Mouse (Mus musculus) midbrain, embryonic 14.5 days (tissue): ENCODE data around the gene Nell2. TPM values are rescaled to one million over a fixed set of nuclear protein-coding genes. Genes with fewer than 3 reads are reported as not detected.

ENCODE experiments used
- ATAC-seq: fragments of 200-750 bp; cut with Nextera tagmentation; 2 replicates; pipeline ENCODE4 v1.8.0; 2017; ENCODE audit warnings: moderate number of reproducible peaks, moderate library complexity; ENCODE audit not compliant: low FRiP score, low TSS enrichment
- DNase-seq: peaks from one replicate; pipeline ENCODE4 v3.0.0-alpha.2; 2015
- H3K27ac ChIP-seq: fragments of 300-500 bp; sonication (generic); replicated peaks from 2 replicates; pipeline ENCODE4 v1.5.1; 2014; ENCODE audit warnings: mild to moderate bottlenecking, low read depth, low read length, moderate library complexity
- H3K27me3 ChIP-seq: fragments of 300-500 bp; sonication (generic); 2 replicates; pipeline ENCODE4 v1.6.1; 2014; ENCODE audit warnings: low read length, control low read depth, mixed read lengths; ENCODE audit not compliant: control insufficient read depth, insufficient read depth
- H3K36me3 ChIP-seq: fragments of 300-500 bp; sonication (generic); 2 replicates; pipeline ENCODE4 v1.6.1; 2014; ENCODE audit warnings: low read length, control low read depth; ENCODE audit not compliant: control insufficient read depth, insufficient read depth
- H3K4me1 ChIP-seq: fragments of 300-500 bp; sonication (generic); 2 replicates; pipeline ENCODE4 v1.6.1; 2014; ENCODE audit warnings: mild to moderate bottlenecking, antibody characterized with exemption, low read length, control low read depth; ENCODE audit not compliant: control insufficient read depth, insufficient read depth
- H3K4me2 ChIP-seq: fragments of 300-500 bp; sonication (generic); 2 replicates; pipeline ENCODE4 v1.6.1; 2014; ENCODE audit warnings: mild to moderate bottlenecking, low read length, moderate library complexity
- H3K4me3 ChIP-seq: fragments of 300-500 bp; sonication (generic); replicated peaks from 2 replicates; pipeline ENCODE4 v1.5.1; 2014; ENCODE audit warnings: low read depth, low read length
- H3K9ac ChIP-seq: fragments of 300-500 bp; sonication (generic); replicated peaks from 2 replicates; pipeline ENCODE4 v1.6.1; 2014; ENCODE audit warnings: mild to moderate bottlenecking, low read length, moderate library complexity
- H3K9me3 ChIP-seq: fragments of 300-500 bp; sonication (generic); 2 replicates; pipeline ENCODE4 v1.6.1; 2016; ENCODE audit warnings: low read length, control low read depth, mixed read lengths; ENCODE audit not compliant: control insufficient read depth
- WGBS: fragments of 180-500 bp; shearing (Covaris S2); extraction: QIAGEN DNeasy Blood & Tissue Kit; methylation state at CpG from one replicate; pipeline ENCODE4 v1.1.7; 2014; 5-methylcytosine and 5-hydroxymethylcytosine counted together
- polyA plus RNA-seq: library from polyadenylated mRNA; unstranded; fragments of >200 nt; fragmentation: Nextera tagmentation; extraction: Ambion mirVana; gene quantifications from 2 replicates; pipeline ENCODE4 v1.2.1, GENCODE M21; 2014

The Nell2 gene
- polyA plus RNA-seq, 1 experiment from 2014 or later = 170 TPM

DNA sequence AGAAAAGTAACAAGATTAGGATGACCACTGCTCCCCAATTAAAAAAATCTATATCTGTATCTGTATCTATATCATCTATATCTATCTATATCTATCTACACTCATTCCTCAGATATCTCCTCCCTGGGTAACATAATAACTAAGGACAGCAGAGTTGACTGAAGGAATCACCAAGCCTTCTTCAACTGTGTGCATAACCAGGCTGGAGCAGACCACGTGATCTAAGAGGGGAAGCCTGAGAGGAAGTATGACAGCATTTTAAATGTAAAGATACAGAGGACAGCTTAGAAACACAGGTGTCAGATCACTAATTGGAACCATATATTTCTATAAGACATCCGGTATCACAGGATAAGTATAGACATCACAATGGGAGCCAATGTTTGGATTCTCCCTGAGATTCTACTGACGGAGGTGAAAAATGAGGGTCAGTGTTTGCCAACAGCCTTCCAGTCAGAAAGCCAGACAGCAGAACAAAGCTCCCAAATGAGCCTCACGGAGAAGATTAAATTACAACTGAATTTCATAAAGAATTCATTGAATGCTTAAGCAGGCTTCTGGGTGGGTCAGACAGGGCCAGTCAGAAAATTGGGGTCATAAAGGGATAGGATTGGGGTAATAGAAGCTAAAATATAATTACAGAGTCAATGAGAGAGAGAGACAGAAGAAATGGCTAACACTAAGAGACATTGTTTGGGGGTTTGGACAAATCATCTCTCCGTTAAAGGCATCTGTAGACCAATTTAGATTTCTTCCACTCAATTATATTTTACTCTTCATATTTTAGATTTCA is 116.2 kb downstream of the Nell2 start:
- Histone ChIP-seq H3K27me3 (no peaks in the 10 kb centered on the region), H3K4me2 (no peak overlapping the region), H3K9ac (no peak overlapping the region), H3K27ac (peak overlapping the region; percentile 49; the same call in 1 of the 2 replicates), H3K9me3 (no peaks in the 10 kb centered on the region), H3K36me3 (0 out of 2 replicates have a peak, but pooled peaks cover 3% of the 10 kb centered on the region), H3K4me3 (no peak overlapping the region), H3K4me1 (0 out of 2 replicates have a peak, but pooled peaks cover 2% of the 10 kb centered on the region)
- 37% methylated on average over 5 of the region's 5 CpGs for WGBS
- DNase-seq = peak; percentile 42
- ATAC-seq = no peak

DNA sequence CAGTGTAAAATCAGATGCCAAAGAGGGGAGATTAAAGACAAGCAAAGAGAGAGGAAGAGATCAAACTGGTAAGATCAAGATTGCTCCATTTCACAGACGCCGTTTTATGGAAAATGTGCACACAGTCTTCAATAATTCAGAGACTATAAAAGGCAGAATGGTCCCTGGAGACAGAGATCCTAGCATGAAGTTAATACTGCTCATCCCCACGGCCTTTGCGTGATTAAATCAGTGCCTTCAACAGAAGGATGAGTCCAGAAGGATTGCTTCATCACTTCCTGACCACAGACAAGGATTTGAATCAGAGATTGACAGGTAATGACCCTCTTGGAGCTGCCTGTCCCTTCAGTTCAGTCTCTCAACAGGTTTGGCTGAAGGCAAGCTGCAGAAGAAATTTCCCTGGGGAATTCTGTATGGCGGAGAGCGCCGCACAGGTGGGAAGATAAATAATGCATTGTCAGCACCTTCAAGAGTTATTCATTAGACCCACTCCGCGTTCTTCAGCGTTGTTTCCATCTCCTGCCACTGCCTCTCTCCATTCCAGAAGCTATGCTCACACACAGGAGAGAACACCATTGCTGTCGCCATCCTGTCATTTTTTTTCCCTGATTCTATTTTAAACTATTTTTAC is 118.0 kb downstream of the Nell2 start:
- no peak overlapping the region for H3K27ac ChIP-seq
- DNase-seq = peak; percentile 51
- no peak for ATAC-seq
- 0 out of 2 replicates have a peak, but pooled peaks cover 2% of the 10 kb centered on the region for H3K4me1 ChIP-seq
- WGBS = 65% methylated on average over 11 of the region's 11 CpGs
- no peak overlapping the region for H3K4me3 ChIP-seq
- no peak overlapping the region for H3K9ac ChIP-seq
- 0 out of 2 replicates have a peak, but pooled peaks cover 3% of the 10 kb centered on the region for H3K36me3 ChIP-seq
- no peaks in the 10 kb centered on the region for H3K27me3 ChIP-seq
- H3K4me2 ChIP-seq = no peak overlapping the region
- H3K9me3 ChIP-seq = peaks cover 6% of the 10 kb centered on the region; the same call in 1 of the 2 replicates

GRCm38 (mm10) chr15:95390347-95390746 is 138.0 kb downstream of the Nell2 start:
- H3K9me3 ChIP-seq = no peaks in the 10 kb centered on the region
- no peak overlapping the region for H3K4me3 ChIP-seq
- H3K9ac ChIP-seq = no peak overlapping the region
- H3K27ac ChIP-seq = no peak overlapping the region
- H3K4me1 ChIP-seq = no peaks in the 10 kb centered on the region
- no peak overlapping the region for H3K4me2 ChIP-seq
- H3K27me3 ChIP-seq = no peaks in the 10 kb centered on the region
- H3K36me3 ChIP-seq = no peaks in the 10 kb centered on the region
- 90% methylated on average over 5 of the region's 5 CpGs for WGBS
- no peak for ATAC-seq
- DNase-seq = no peak

- H3K27ac ChIP-seq = no peak overlapping the region
- 83% methylated on average over 4 of the region's 4 CpGs for WGBS
- peaks cover 6% of the 10 kb centered on the region; the same call in 1 of the 2 replicates for H3K36me3 ChIP-seq
- no peaks in the 10 kb centered on the region for H3K27me3 ChIP-seq
- H3K4me2 ChIP-seq = no peak overlapping the region
- H3K4me3 ChIP-seq = no peak overlapping the region
- no peak for ATAC-seq
- DNase-seq = no peak
- H3K4me1 ChIP-seq = no peaks in the 10 kb centered on the region
- H3K9ac ChIP-seq = no peak overlapping the region
- H3K9me3 ChIP-seq = no peaks in the 10 kb centered on the region
Measured at GRCm38 (mm10) chr15:95388950-95389349, 139.4 kb downstream of the Nell2 start.

- DNase-seq (no peak), ATAC-seq (no peak)
- H3K4me2 ChIP-seq = no peak overlapping the region
- H3K27ac ChIP-seq = no peak overlapping the region
- 69% methylated on average over 2 of the region's 2 CpGs for WGBS
- H3K9me3 ChIP-seq = no peaks in the 10 kb centered on the region
- no peak overlapping the region for H3K4me3 ChIP-seq
- H3K4me1 ChIP-seq = no peaks in the 10 kb centered on the region
- peaks cover 28% of the 10 kb centered on the region for H3K36me3 ChIP-seq
- H3K9ac ChIP-seq = no peak overlapping the region
- H3K27me3 ChIP-seq = no peaks in the 10 kb centered on the region
Measured at GRCm38 (mm10) chr15:95380859-95381258, 147.5 kb downstream of the Nell2 start.

DNA sequence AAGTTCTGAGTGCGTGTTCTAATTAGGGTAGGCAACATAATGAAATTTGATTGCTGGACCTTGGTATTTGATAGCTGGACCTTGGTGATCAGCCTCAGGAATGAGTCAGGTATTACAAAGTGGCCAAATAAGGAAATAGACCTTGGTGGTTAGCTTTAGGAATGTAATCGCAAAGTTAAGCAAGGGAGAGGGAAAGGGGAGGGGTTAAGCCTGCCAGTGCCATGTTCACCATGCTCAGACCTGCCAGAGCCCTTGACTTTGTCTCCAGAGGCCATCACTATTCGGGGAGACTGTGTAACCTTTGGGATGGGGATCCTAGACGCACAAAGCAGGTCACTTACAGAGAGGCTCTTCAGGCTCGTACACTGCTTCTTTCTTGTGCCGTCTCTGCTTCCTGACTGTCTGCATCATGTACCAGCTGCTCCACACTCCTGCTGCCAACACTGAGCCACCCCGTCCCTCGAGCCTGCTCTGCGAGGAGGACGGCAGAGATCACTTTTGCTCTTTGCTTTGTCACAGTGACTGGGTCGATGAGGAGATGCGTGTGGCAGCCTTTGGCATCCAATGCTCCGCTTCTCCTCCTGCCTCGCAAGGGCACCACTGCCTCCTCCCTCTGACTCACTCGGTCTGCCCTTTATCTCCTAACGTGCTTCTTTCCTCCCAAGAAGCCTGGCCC is 157.5 kb downstream of the Nell2 start:
- H3K4me1 ChIP-seq = no peaks in the 10 kb centered on the region
- ATAC-seq (no peak), DNase-seq (peak; percentile 30)
- no peaks in the 10 kb centered on the region; the same call in 1 of the 2 replicates for H3K36me3 ChIP-seq
- no peaks in the 10 kb centered on the region for H3K27me3 ChIP-seq
- no peak overlapping the region for H3K4me2 ChIP-seq
- no peaks in the 10 kb centered on the region for H3K9me3 ChIP-seq
- H3K9ac ChIP-seq = no peak overlapping the region
- peak overlapping the region; percentile 28; the same call in 1 of the 2 replicates for H3K27ac ChIP-seq
- no peak overlapping the region for H3K4me3 ChIP-seq
- WGBS = 75% methylated on average over 16 of the region's 16 CpGs

DNA sequence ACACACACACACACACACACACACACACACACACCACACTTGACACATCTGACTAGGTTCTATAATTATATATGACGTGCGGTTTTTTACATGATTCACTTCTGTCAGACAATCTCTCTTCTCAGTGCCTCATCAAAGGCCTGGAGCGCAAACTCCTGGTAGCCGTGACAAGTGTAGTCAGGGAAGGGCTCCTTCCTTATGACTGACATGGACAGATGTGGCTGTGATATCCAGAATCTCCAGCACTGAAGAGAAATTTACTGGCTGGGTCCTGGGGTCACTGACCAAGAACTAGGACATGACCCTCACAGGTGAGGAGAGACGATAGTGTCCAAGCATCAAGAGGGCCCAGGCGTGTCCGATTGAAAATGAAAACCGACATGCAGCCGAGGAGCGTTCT is 160.2 kb downstream of the Nell2 start:
- Histone ChIP-seq H3K4me3 (no peak overlapping the region), H3K9ac (no peak overlapping the region), H3K9me3 (no peaks in the 10 kb centered on the region), H3K36me3 (no peaks in the 10 kb centered on the region; the same call in 1 of the 2 replicates), H3K4me1 (no peaks in the 10 kb centered on the region), H3K4me2 (no peak overlapping the region), H3K27me3 (no peaks in the 10 kb centered on the region), H3K27ac (no peak overlapping the region)
- 88% methylated on average over 10 of the region's 10 CpGs for WGBS
- ATAC-seq (no peak), DNase-seq (no peak)

- DNase-seq (peak; percentile 58), ATAC-seq (no peak)
- H3K36me3 ChIP-seq = no peaks in the 10 kb centered on the region
- H3K4me2 ChIP-seq = no peak overlapping the region
- H3K9me3 ChIP-seq = no peaks in the 10 kb centered on the region
- WGBS = 47% methylated on average over 3 of the region's 3 CpGs
- no peak overlapping the region for H3K4me3 ChIP-seq
- no peak overlapping the region for H3K9ac ChIP-seq
- no peaks in the 10 kb centered on the region for H3K27me3 ChIP-seq
- peak overlapping the region; percentile 45; the same call in 1 of the 2 replicates for H3K27ac ChIP-seq
- no peaks in the 10 kb centered on the region for H3K4me1 ChIP-seq
Measured at GRCm38 (mm10) chr15:95366506-95366905, 161.9 kb downstream of the Nell2 start.
